Mouse (Mus musculus): ENCODE results near the gene Hist1h2bj.

Hist1h2bj gene

DNA sequence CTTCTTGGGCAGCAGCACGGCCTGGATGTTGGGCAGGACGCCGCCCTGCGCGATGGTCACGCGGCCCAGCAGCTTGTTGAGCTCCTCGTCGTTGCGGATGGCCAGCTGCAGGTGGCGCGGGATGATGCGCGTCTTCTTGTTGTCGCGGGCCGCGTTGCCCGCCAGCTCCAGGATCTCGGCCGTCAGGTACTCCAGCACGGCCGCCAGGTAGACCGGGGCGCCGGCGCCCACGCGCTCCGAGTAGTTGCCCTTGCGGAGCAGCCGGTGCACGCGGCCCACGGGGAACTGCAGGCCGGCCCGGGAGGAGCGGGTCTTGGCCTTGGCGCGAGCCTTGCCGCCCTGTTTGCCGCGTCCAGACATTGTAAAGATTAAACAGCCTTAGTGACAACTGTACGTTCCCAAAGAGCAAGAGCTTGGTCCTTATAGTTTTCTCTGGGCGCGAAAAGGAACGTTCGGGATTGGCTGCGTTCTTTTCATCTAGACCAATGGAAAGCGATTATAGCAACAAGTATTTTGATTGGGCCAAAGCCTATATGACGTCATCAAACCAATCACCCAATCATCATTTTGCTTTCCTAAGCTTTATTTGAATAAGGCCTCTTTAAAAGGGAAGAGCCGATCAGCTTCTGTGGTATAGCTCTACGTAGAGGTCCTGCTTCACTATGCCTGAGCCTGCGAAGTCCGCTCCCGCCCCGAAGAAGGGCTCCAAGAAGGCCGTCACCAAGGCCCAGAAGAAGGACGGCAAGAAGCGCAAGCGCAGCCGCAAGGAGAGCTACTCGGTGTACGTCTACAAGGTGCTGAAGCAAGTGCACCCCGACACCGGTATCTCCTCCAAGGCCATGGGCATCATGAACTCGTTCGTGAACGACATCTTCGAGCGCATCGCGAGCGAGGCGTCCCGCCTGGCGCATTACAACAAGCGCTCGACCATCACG lies at the start of gene Hist1h2bj, which contains the start of gene Hist1h2ag:
Gene Hist1h2bj, plus strand, starts transcription at position 647 of the 935 bp plus-strand sequence.
Gene Hist1h2ag, minus strand, starts transcription at position 377 of the 935 bp plus-strand sequence.
- peak; percentile 100 for DNase-seq (ENCODE audit: low read depth, low spot score)

DNA sequence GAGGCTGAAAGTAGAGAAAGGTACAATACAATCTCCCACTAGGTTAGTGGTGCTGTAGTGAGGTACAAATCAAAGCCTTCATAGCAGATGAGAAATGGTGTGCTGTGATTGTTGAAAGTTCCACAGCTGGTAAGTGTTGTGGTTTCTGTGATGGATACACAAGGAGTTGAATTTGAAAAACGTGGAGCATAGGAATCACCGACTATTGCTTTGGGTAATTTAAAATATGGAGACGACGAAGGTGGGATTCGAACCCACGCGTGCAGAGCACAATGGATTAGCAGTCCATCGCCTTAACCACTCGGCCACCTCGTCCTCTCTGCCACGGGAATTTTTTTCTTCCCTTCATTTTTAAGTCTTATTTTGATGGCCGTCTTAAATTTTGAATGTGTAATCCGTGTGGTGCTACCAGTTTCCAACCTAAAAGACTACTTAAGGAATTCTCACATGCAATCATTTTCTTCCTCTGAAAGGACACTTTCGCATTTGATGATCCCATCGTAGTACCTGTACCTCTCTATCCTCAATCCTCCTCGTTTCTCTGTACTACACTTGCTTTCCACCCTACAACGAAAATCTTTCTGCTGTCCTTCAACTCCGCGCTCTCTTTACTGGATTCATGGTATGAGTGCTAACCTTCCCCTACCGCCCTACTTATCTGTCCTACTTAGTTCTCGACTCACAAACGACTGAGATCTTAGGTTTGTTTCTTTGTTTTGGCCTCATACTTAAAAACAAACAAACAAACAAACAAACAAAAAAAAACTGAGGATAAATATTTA lies 48.9 kb upstream of the Hist1h2bj start:
- DNase-seq (ENCODE audit: low read depth, low spot score), result peak; percentile 80

DNA sequence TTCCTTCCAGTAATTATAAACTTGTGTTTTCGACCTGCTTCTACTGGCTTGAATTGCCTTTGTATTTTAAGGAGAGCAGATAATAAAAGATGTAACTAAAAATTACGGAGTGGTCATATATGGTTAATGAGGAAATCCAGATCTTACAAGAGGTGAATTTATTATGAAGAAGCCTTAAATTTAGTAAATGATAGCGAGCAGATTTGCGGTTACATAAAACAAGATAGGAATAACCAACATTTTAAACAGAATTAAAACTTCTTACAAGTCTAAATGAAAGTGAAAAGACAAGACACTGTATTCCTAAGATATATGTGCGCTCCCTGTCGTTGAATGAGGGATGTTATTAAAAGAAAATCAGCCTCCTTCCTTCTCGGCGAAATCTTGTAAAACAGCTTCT lies 48.1 kb upstream of the Hist1h2bj start:
- DNase-seq (ENCODE audit: low read depth, low spot score), result no peak

DNA sequence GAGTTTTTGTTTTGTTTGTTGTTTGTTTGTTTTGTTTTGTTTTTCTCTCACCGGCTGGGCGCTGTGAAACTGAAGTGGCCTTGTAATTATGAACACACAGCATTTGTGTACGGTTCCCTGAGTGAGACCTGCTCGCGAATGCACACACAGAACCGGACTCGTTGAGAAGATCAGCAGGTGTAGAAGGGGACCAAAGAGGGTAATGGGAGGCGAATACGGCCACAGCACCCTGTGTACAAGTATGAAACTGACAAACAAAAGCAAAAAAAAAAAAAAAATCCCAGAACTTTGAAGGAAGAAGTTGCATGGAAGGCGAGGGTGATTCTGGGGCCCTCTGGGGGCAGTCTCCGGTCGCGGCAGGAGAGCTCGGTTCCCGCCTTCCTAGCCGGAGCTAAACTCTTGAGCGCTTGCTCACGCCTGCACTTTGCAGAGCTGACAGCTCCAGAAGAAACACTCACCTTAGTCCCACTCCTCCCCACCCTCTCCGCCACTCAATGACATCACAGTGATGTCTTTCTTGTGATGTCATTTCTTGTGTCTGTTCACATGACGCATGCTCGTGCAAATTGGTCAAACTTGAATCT lies 47.6 kb upstream of the Hist1h2bj start:
- DNase-seq (ENCODE audit: low read depth, low spot score), result no peak

DNA sequence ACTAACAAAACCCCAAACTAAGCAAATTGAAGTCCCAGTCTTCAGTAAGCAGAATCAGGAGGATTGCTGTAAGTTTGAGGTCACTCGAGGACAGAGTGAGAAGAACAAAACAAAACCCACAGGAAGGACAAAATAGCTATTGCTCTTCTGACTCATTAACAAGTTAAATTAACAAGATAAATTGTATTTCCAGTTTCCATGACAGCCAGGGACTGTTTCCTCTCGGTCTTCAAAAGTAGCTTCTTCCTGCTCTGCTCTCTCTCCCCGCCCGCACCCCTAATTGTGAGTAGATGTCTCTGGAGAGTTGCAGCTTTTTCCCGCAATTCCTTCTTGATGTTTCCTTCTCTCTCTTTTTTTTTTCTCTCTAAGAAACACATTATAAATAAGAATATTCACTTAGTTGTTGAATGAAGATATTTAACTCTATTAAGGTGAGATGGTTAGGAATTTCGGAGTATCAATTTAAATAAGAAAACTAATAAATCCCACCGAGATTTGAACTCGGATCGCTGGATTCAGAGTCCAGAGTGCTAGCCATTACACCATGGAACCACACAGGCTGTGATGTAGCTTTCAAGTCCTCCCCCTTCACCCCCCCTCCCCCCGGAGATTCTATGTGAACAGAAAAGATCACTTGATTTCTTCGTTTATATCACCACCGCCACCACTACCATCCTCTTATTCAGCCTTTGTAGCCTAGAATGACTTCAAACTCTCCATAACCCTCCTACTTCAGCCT lies 46.7 kb upstream of the Hist1h2bj start:
- DNase-seq (ENCODE audit: low read depth, low spot score), result no peak

DNA sequence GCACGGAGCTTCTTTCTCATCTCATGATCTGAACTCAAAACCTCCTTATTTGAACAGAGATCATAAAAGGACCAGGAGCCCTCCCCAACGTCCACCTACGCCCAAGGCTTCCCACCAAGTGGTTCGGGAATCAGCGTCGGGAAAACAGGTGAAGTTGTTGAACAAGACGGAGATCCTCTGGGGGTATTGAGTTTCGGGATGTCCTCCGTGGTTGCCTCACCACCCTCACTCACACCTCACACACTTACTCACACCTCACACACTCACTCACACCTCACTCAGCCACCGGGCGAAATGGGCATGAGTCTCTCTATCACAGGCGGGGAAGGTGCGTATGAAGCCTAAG lies 46.2 kb upstream of the Hist1h2bj start:
- no peak for DNase-seq (ENCODE audit: low read depth, low spot score)

DNA sequence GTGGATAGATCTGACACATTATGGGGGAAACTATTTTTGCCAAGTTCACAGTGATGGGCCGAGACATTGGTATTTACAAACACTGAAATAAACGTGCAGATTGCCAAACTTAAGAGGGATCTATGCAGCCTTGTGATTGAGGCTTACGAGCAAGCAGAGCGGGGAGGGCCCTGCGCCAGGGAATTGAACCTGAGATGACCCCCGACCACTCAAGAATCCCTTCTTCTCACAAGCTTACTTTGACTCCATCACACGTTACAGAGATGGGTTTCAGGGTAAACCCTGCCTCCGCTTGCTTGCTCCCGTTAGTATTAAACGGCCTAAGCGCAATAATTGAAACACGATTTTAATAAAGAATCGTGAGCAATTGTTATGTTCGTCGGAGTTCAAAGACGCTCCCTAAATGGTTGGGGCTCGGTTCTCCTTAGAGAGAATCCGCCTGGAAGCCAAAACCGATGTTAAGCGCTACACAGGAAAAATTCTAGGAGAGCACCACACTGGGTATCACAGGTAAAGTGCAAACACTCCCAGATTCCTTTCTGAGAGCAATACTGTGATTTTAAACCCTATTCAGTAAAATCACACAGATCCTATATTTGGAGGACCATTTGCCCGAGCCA lies 45.7 kb upstream of the Hist1h2bj start:
- no peak for DNase-seq (ENCODE audit: low read depth, low spot score)

DNA sequence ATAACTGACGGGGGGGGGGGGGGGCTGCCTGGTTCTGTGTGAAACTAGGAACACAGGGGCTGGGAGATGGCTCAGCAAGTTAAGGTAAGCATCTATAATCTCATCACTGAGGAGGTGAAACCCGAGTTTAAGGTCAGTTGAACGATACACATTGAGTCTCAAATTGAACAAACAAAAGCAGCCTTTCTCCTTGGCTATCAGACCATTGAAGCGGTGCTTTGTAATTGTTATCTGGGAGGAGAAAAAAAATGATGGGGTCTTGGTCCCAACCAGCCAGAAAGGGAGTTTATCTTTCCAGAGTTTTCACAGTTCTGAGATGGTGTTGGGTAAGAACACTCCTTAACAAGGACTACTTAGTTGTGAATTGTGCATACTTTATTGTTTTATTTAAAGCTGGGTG lies 45.2 kb upstream of the Hist1h2bj start:
- no peak for DNase-seq (ENCODE audit: low read depth, low spot score)

DNA sequence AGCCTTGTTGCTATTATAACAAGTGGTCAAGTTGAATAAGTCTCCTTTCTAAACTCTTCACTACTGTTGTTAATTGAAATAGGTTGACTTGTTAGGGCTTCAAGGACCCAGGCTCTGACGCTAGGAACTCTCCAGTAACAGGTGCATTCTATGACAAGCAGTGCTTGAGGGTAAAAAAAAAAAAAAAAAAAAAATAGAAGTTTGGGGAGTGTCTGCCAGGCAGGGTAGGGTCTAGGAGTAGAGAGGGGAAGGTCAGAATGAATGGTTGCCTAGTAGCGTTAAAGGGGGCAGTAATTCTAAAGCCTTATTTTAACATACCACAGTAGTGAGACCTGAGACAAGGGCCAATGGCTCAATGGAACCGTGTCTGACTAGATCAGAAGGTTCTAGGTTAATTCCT lies 44.6 kb upstream of the Hist1h2bj start:
- no peak for DNase-seq (ENCODE audit: low read depth, low spot score)

DNA sequence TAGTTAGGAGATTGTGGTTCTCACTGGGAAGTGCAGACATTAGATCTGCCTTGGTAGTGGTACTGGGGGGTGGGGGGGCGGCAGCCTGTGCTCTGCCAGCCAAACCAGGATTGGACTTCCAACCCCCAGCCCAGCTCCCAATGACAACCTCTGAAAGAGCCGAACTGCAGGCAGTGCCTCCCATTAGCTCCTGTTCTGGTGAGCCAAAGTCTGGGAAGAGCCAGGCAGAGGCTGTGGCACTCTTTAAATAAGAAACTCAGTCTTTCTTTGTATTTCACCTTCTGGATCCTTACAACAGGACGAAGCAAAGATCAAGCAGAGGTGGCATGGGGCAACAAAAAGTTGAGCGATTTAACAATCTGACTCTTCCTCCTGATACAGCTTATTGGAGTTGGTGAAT lies 43.9 kb upstream of the Hist1h2bj start:
- DNase-seq (ENCODE audit: low read depth, low spot score), result no peak

DNA sequence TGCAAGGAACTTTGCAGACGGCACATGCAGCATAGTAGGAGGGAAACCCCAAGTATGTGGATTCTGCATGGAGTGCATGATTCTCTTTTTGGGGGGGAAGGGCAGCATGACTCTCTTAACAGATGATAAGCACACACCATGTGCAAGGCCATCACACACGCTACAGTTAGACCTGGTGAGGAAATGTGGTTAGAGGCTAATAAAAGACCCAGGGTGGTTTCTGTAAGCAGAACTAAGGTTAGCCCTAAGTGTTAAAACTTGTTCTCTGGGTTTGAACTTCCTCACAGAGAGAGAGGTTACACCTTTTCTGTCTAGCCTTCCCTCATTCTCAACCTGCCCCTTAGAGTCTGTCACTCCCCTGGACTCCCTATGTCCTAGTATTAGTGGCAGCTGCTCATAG lies 41.7 kb upstream of the Hist1h2bj start:
- no peak for DNase-seq (ENCODE audit: low read depth, low spot score)

DNA sequence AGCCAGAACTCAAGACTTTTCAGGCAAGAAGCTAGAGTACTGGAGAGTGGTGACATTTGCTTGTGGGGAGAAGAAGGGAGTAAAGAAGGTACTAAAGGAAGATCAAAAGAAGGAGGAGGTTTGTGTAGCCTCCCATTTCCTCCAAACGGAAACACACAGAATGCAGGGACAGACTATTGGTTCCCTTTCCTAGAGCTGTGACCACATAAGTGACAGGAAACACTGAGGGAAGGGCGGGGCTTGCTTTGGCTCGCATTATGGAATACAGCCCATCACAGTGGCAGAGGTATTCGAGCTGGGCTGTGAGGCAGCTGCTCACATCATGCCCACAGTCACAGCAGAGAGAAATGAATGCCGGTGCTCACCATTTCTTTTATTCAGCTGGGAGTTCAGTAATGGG lies 41.2 kb upstream of the Hist1h2bj start:
- DNase-seq (ENCODE audit: low read depth, low spot score), result no peak

DNA sequence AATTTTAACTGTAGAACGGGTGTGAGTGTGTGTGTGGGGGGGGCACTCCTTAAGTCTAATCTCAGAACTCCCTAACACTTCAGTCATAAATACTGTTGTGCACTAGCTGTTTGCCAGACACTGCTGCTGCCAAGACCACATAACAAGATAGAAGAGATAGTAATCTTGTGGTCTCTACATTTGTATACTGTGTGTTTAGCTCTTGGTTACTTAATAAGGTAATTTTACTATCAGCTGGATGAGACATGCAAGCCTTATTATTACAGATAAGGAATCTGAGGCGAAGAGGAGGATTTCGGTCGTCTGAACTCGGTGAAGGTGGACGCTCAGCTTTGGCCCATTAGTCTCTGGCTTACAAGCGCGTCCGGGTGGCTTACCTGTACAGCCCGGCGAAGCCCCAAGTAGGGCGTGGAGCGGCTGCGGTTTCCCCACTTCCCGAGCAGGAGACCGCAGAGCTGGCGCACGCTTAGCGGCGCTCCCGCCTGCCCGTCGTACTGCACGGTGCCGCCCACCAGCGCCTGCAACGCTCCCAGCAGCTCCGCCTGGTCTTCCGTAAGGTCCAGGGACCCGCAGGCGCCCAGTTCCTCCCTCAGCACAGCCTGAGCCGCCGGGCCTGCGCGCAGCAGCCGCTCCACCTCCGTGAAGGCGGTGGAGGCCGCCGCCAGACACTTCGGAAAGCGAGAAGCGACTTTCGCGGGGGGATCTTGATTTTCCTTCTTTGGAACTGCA lies 37.2 kb upstream of the Hist1h2bj start:
- no peak for DNase-seq (ENCODE audit: low read depth, low spot score)

DNA sequence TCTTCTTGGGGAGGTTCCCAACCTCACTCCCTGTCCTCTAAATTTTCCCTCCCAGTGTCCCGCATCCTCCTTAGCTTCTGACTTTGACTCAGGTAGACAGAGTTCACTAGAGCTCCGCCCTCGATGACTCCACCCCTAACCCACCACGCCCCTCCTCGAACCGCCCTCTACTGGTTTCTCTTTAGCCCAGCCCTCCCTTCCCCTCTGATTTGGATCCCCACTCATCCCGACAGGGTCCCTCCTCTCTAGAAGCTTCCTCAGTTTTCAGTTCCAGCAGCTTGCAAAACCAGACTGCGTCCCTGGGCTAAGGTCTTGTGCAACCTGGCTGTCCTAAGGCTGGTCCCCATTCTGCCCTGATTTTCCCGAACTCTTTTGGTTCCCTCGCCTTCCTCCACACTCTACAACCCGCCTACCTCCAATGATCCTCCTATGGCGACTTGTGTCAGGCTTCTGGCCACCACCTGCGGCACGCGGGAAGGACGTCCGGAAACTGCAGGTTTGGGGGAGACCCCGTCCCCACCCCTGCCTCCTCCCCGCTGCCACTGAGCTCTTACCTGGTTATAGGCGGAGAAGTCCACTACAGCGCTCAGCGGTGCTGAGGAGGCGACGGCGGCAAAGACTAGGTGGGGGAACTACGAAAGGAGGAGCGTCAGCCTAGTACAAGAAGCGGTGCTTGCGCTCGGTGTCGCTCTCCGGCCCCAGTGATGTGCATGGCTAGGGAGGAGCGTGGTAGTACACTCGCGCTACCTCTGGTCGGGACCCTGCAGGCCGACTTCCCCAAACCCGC lies 36.5 kb upstream of the Hist1h2bj start:
- no peak for DNase-seq (ENCODE audit: low read depth, low spot score)

DNA sequence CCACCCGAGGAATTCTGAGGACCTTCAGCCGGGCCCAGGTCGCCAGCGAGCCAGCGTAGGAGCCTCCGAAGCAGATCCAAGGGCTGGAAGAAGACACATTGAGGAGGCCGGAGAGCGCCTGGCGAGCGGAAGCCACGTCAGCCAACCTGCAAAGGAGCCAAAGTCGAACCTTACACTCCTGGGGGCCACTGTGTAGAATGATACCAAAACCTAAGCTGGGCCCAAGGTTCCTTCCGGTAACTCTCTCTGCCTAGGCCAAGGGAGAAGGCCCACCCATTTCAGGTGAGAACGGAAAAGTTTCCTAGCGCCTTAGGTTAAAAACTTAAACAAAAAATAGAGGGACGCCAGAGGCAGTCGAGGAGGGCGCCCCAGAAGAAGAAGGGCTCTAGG lies 35.9 kb upstream of the Hist1h2bj start:
- DNase-seq (ENCODE audit: low read depth, low spot score), result no peak

DNA sequence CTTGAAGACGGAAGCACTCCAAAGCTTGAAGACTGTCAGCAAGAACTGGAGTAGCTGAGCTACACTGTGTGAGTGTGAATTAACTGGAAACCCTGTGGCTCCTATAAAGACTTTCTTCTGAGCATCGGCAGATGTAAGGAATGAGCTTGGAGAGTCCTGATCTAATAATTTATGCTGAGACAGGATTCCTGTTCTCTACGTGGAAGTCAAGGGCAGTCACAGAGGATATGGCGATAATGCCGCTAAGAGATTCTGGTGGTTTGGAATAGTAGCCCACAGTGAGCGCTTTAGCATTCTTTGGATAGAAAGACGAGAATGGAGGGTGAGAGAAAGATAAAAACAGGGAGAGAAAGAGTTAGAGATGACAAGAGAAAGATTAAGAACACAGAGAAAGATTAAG lies 35.1 kb upstream of the Hist1h2bj start:
- DNase-seq (ENCODE audit: low read depth, low spot score), result no peak

DNA sequence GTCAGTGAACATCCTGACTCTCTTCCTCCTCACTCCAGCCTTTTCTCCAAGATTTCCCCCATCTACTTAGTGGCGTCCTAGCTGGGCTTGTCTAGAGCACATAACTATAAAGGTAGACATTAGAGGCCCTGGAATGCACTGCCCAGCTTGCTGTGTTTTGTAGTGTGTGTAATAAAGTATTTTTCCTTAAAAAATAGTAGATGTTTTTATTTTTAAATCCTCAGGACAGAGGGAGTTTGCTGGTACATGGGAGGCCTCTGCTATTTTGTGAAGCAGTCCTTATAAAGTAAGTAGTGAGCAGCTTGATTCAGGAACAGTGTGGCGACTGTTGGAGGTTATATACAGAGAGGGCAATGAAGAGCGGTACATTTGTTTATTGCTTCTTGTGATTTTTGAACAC lies 34.3 kb upstream of the Hist1h2bj start:
- DNase-seq (ENCODE audit: low read depth, low spot score), result no peak

DNA sequence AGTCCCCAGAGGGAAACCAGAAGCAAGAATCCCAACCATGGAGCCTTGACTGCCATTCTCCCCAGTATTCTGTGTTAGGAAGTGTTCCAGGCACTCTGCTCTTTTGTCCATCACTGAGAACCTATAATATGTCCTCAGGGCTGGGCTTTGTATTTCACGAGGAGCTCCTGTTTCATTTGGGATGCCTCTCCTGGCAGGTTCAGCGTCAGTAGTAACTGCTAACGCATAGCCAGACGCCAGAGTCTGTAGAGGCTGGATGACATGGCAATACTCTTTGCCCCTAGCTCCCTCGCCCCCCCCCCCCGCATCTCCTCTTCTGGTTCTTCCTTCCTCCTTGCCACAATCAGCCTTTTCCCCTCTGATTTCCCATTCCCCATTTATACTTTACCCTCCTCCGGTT lies 33.4 kb upstream of the Hist1h2bj start, which contains the start of gene Prss16:
Gene Prss16, minus strand, starts transcription at position 101 of the 400 bp plus-strand sequence.
- DNase-seq (ENCODE audit: low read depth, low spot score), result no peak

DNA sequence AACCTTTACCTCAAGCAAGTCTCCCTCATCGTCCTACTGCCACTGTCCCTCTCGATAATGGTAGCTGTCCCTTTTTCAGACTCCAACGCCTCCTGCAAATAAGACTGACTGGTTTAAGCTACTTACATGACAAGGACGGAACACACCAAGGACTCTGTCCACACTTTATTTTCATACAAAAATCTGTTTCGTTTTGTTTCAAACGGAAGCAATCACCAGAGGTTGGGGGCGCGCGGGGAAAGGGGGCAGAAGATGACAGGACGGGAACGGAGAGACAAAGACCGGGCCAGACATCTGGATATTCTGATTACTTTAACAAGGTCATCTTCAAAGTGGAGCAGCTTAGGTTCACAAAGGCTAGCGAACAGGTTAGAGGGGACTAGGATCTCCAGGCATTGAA lies 29.3 kb upstream of the Hist1h2bj start:
- DNase-seq (ENCODE audit: low read depth, low spot score), result no peak

DNA sequence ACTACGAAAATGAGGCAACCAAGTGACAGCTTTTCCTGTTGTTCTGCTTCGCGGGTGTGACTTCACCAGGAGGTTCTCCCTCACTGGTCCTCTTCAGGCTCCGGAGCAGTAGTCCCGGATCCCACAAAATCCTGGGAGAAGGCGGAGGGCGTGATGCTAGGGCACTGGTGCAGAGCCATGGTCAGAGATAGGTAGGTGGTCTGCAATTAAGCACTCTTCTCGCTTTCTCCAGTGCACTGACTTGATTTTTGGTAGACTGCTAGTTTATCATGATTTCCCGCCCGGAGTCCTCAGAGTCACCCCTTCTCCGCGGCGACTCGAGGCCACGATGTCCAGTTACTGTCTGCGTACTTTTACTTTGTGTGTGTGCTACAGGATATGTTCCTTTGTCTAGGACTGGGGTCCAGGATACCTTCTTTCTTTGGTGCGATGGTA lies 28.6 kb upstream of the Hist1h2bj start:
- DNase-seq (ENCODE audit: low read depth, low spot score), result no peak
